Mouse (Mus musculus) kidney, embryonic 14.5 days (tissue): ENCODE measurements around the gene Kcnip2. TPM values are rescaled to one million over a fixed set of nuclear protein-coding genes. Genes with fewer than 3 reads are reported as not detected.
A peak's percentile ranks its signal among the peaks of the same experiment; 100 is the strongest.

Experiments used
- ATAC-seq: fragments of 200-750 bp; cut with Nextera tagmentation; 2 replicates; pipeline ENCODE4 v1.8.0; 2017; ENCODE audit warnings: moderate number of reproducible peaks, mild to moderate bottlenecking, moderate TSS enrichment, moderate library complexity; ENCODE audit not compliant: low FRiP score, low TSS enrichment
- H3K27ac ChIP-seq: fragments of 300-500 bp; sonication (generic); 2 replicates; pipeline ENCODE4 v1.5.1; 2014; ENCODE audit warnings: low read depth, mild to moderate bottlenecking, low read length, moderate library complexity, mixed read lengths
- H3K27me3 ChIP-seq: fragments of 300-500 bp; sonication (generic); 2 replicates; pipeline ENCODE4 v1.6.1; 2014; ENCODE audit warnings: mild to moderate bottlenecking, low read length; ENCODE audit not compliant: control insufficient read depth, insufficient read depth
- H3K36me3 ChIP-seq: fragments of 300-500 bp; sonication (generic); 2 replicates; pipeline ENCODE4 v1.6.1; 2014; ENCODE audit warnings: low read length, mixed read lengths; ENCODE audit not compliant: control insufficient read depth, insufficient read depth
- H3K4me1 ChIP-seq: fragments of 300-500 bp; sonication (generic); 2 replicates; pipeline ENCODE4 v1.6.1; 2014; ENCODE audit warnings: low read length, mixed read lengths; ENCODE audit not compliant: control insufficient read depth, insufficient read depth
- H3K4me2 ChIP-seq: fragments of 300-500 bp; sonication (generic); replicated peaks from 2 replicates; pipeline ENCODE4 v1.6.1; 2014; ENCODE audit warnings: low read depth, mild to moderate bottlenecking, low read length
- H3K4me3 ChIP-seq: fragments of 300-500 bp; sonication (generic); 2 replicates; pipeline ENCODE4 v1.5.1; 2014; ENCODE audit warnings: mild to moderate bottlenecking, low read length
- H3K9ac ChIP-seq: fragments of 300-500 bp; sonication (generic); 2 replicates; pipeline ENCODE4 v1.6.1; 2014; ENCODE audit warnings: low read depth, mild to moderate bottlenecking, low read length, moderate library complexity
- H3K9me3 ChIP-seq: fragments of 300-500 bp; sonication (generic); 2 replicates; pipeline ENCODE4 v1.6.1; 2016; ENCODE audit warnings: low read length; ENCODE audit not compliant: control insufficient read depth
- WGBS: fragments of 180-500 bp; shearing (Covaris S2); extraction: QIAGEN DNeasy Blood & Tissue Kit; methylation state at CpG from one replicate; pipeline ENCODE4 v1.1.7; 2014; 5-methylcytosine and 5-hydroxymethylcytosine counted together
- polyA plus RNA-seq: library from polyadenylated mRNA; unstranded; fragments of >200 nt; fragmentation: Nextera tagmentation; extraction: Ambion mirVana; gene quantifications from 2 replicates; pipeline ENCODE4 v1.2.1, GENCODE M21; 2014

Gene Kcnip2
- polyA plus RNA-seq, 1 experiment from 2014 or later: 2.0 TPM

- no peak for ATAC-seq
- H3K27ac ChIP-seq: no peak overlapping the region
- no peaks in the 10 kb centered on the region for H3K9me3 ChIP-seq
- H3K27me3 ChIP-seq: peaks cover 35% of the 10 kb centered on the region
- WGBS: 19% methylated on average over 11 of the region's 11 CpGs
- peaks cover 10% of the 10 kb centered on the region for H3K36me3 ChIP-seq
- peaks cover 25% of the 10 kb centered on the region; the same call in 1 of the 2 replicates for H3K4me1 ChIP-seq
- H3K4me2 ChIP-seq: no peak overlapping the region
- no peak overlapping the region for H3K9ac ChIP-seq
- H3K4me3 ChIP-seq: no peak overlapping the region
These were observed 68.6 kb downstream of the Kcnip2 start for GRCm38 (mm10) chr19:45747028-45747867.

- H3K36me3 ChIP-seq: peaks cover 3% of the 10 kb centered on the region; the same call in 1 of the 2 replicates
- no peak overlapping the region for H3K9ac ChIP-seq
- WGBS: 10% methylated on average over 29 of the region's 29 CpGs
- no peak overlapping the region for H3K4me3 ChIP-seq
- 0 out of 2 replicates have a peak, but pooled peaks have one; percentile 7 for ATAC-seq
- peaks cover 33% of the 10 kb centered on the region; the same call in 1 of the 2 replicates for H3K4me1 ChIP-seq
- peaks cover 43% of the 10 kb centered on the region for H3K27me3 ChIP-seq
- H3K4me2 ChIP-seq: no peak overlapping the region; the same call in 1 of the 2 replicates
- H3K27ac ChIP-seq: no peak overlapping the region
- H3K9me3 ChIP-seq: no peaks in the 10 kb centered on the region
These were observed 69.5 kb downstream of the Kcnip2 start for GRCm38 (mm10) chr19:45746153-45747020.

DNA sequence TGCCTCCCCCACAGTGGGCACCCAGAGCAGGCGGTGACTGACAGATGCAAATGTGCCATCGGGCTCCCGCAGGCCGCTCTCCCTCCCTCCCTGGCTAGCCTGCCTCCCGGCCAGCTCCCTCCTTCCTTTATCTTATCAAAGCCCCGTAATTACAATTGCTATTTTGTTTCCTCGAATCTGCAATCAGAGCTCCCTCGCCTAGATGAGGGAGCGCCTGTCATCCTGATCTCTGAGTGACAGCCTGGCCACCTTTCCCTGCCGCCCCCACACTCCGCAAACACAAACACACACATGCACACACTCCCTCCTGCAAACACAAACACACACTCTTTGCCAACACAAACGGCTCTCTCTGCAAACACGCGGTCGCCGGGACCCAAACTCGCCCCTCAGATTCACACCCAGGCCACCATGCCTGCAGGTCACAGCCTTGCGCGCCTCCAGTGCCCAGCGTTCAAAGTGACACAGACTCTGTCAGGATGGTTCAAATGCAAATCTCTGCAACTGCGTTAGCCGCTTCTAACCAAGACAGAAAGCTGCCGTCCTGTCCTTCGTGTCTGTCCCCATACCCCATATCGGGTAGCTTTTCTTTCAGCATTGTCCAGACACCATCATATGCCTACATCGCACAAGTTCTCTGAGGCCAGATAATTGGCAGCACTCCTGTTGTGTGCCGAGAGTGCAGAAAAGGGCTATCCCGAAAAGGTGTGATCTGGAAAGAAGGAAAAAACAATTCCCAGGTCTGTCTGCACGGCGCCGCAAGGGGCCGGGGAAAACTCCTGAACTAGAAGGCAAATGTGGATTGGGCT is 70.3 kb downstream of the Kcnip2 start:
- ATAC-seq: no peak
- peaks cover 34% of the 10 kb centered on the region; the same call in 1 of the 2 replicates for H3K4me1 ChIP-seq
- no peak overlapping the region for H3K4me3 ChIP-seq
- H3K36me3 ChIP-seq: peaks cover 1% of the 10 kb centered on the region; the same call in 1 of the 2 replicates
- H3K27me3 ChIP-seq: peaks cover 50% of the 10 kb centered on the region
- no peak overlapping the region for H3K9ac ChIP-seq
- H3K4me2 ChIP-seq: no peak overlapping the region; the same call in 1 of the 2 replicates
- no peaks in the 10 kb centered on the region for H3K9me3 ChIP-seq
- H3K27ac ChIP-seq: no peak overlapping the region
- WGBS: 4% methylated on average over 32 of the region's 32 CpGs

DNA sequence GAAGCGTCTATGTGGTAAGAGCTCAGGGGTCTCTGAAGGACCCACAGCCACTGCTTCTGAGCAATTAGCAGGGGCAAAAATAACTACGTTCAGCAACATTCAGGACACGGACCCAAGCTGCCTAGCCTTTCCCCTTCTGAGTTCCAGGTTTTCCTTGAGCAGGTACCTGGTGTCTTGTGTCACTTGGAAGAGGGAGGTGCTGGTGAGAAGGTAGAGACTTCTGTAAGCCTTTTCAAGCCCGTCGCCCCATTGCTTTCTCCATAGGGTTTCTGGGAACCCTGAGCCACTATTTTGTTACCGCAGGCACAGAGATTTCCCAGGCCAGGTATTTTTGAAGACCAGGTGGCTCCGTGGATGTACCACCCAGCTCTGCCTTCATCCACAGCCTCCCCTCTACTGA is 72.2 kb downstream of the Kcnip2 start:
- WGBS: 31% methylated on average over 7 of the region's 7 CpGs
- Histone ChIP-seq H3K9ac (no peak overlapping the region), H3K36me3 (no peaks in the 10 kb centered on the region), H3K27me3 (peaks cover 65% of the 10 kb centered on the region), H3K4me3 (peak overlapping the region; percentile 57; the same call in 1 of the 2 replicates), H3K9me3 (no peaks in the 10 kb centered on the region), H3K4me1 (peaks cover 33% of the 10 kb centered on the region; the same call in 1 of the 2 replicates), H3K27ac (no peak overlapping the region), H3K4me2 (no peak overlapping the region)
- ATAC-seq: no peak

- no peak for ATAC-seq
- Histone ChIP-seq H3K4me1 (peaks cover 28% of the 10 kb centered on the region; the same call in 1 of the 2 replicates), H3K9ac (peak overlapping the region; percentile 51), H3K9me3 (no peaks in the 10 kb centered on the region), H3K4me2 (peak overlapping the region; percentile 94), H3K27me3 (peaks cover 70% of the 10 kb centered on the region), H3K36me3 (no peaks in the 10 kb centered on the region), H3K4me3 (peak overlapping the region; percentile 57), H3K27ac (no peak overlapping the region)
- 4% methylated on average over 28 of the region's 44 CpGs for WGBS
These were observed 72.8 kb downstream of the Kcnip2 start for GRCm38 (mm10) chr19:45742984-45743575.

GRCm38 (mm10) chr19:45742218-45742983 is 73.5 kb downstream of the Kcnip2 start, which contains the start of gene Fgf8:
Gene Fgf8 (minus strand): TSS chr19:45742915.
- H3K27me3 ChIP-seq: peaks cover 77% of the 10 kb centered on the region
- H3K27ac ChIP-seq: no peak within 1 kb of the TSS
- WGBS: under 1% methylated on average over 57 of the region's 68 CpGs
- peak within 1 kb of the TSS; percentile 57 for H3K4me3 ChIP-seq
- H3K9me3 ChIP-seq: no peaks in the 10 kb centered on the region
- peak within 1 kb of the TSS; percentile 94 for H3K4me2 ChIP-seq
- H3K36me3 ChIP-seq: no peaks in the 10 kb centered on the region
- ATAC-seq: no peak
- H3K9ac ChIP-seq: peak within 1 kb of the TSS; percentile 51
- H3K4me1 ChIP-seq: peaks cover 28% of the 10 kb centered on the region
